Mouse (Mus musculus) embryonic facial prominence, embryonic 10.5 days (tissue): ENCODE data around the gene Elk3. TPM values are rescaled to one million over a fixed set of nuclear protein-coding genes. Genes with fewer than 3 reads are reported as not detected.
"Not testable (repeated sequence)": the region's sequence is repeated elsewhere in the genome, so short reads cannot be mapped to it uniquely, and the experiment has no call there.

Experiments
- DNase-seq: peaks from one replicate; pipeline ENCODE4 v3.0.0-alpha.2; 2017; ENCODE audit warnings: low spot score
- H3K27ac ChIP-seq: fragments of 300-500 bp; sonication (generic); replicated peaks from 2 replicates; pipeline ENCODE4 v1.5.1; 2016; ENCODE audit warnings: mild to moderate bottlenecking
- H3K27me3 ChIP-seq: fragments of 300-500 bp; sonication (generic); replicated peaks from 2 replicates; pipeline ENCODE4 v1.6.1; 2016; ENCODE audit warnings: low read depth, mild to moderate bottlenecking; ENCODE audit not compliant: poor library complexity, severe bottlenecking
- H3K36me3 ChIP-seq: fragments of 300-500 bp; sonication (generic); replicated peaks from 2 replicates; pipeline ENCODE4 v1.6.1; 2016; ENCODE audit warnings: mild to moderate bottlenecking, moderate library complexity
- H3K4me1 ChIP-seq: fragments of 300-500 bp; sonication (generic); 2 replicates; pipeline ENCODE4 v1.6.1; 2016
- H3K4me3 ChIP-seq: fragments of 300-500 bp; sonication (generic); 2 replicates; pipeline ENCODE4 v1.5.1; 2016; ENCODE audit warnings: mild to moderate bottlenecking, moderate library complexity
- H3K9me3 ChIP-seq: fragments of 300-500 bp; sonication (generic); 2 replicates; pipeline ENCODE4 v1.6.1; 2016; ENCODE audit warnings: mild to moderate bottlenecking
- WGBS: fragments of 180-500 bp; shearing (Covaris S2); methylation state at CpG from one replicate; pipeline ENCODE4 v1.1.7; 2016; 5-methylcytosine and 5-hydroxymethylcytosine counted together
- polyA plus RNA-seq: library from polyadenylated mRNA; unstranded; fragments of >200 nt; fragmentation: Nextera tagmentation; extraction: Ambion mirVana; gene quantifications from 2 replicates; pipeline ENCODE4 v1.2.1, GENCODE M21; 2016

Gene Elk3
- 25.3 and 30.6 TPM in 2 replicates for polyA plus RNA-seq

GRCm38 (mm10) chr10:93310721-93311411 is at the start of gene Elk3:
Gene Elk3 (minus strand): TSS chr10:93311135.
- Histone ChIP-seq H3K9me3 (no peaks in the 10 kb centered on the region; the same call in 1 of the 2 replicates), H3K36me3 (0 out of 2 replicates have a peak, but pooled peaks cover 3% of the 10 kb centered on the region), H3K27ac (peak within 1 kb of the TSS; percentile 96), H3K4me1 (peaks cover 45% of the 10 kb centered on the region), H3K27me3 (peaks cover 8% of the 10 kb centered on the region; the same call in 1 of the 2 replicates), H3K4me3 (peak within 1 kb of the TSS; percentile 88)
- under 1% methylated on average over 53 of the region's 53 CpGs for WGBS
- peak; percentile 79 for DNase-seq

DNA sequence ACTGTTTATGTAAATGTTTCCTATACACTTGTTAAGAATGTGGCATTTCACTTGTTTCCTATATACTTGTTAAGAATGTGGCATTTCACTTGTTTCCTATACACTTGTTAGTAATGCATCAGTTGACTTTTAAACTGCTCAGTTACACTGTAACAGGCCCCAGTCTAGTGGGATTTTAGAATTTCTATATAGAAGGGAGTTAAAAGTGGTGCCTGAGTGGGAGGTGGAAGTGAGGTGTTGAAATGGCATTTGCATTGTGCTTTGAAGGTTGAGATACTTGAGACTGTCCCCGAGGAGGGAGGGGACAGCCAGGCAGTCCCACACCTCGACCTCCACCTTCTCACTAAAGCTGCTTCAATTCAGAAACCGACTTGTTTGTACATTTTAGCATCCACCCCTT is 49.7 kb upstream of the Elk3 start:
- Histone ChIP-seq H3K36me3 (no peaks in the 10 kb centered on the region), H3K4me3 (no peak overlapping the region), H3K27ac (no peak overlapping the region), H3K27me3 (no peaks in the 10 kb centered on the region), H3K9me3 (no peaks in the 10 kb centered on the region), H3K4me1 (peaks cover 12% of the 10 kb centered on the region; the same call in 1 of the 2 replicates)
- no peak for DNase-seq
- 49% methylated on average over 3 of the region's 3 CpGs for WGBS

- peaks cover 15% of the 10 kb centered on the region; the same call in 1 of the 2 replicates for H3K4me1 ChIP-seq
- H3K27me3 ChIP-seq, result not testable (repeated sequence)
- WGBS, result 77% methylated on average over 4 of the region's 4 CpGs
These were observed 49.3 kb upstream of the Elk3 start for GRCm38 (mm10) chr10:93360190-93360589.

GRCm38 (mm10) chr10:93359339-93359863 is 48.5 kb upstream of the Elk3 start:
- Histone ChIP-seq H3K27me3 (no peaks in the 10 kb centered on the region), H3K36me3 (no peaks in the 10 kb centered on the region), H3K27ac (no peak overlapping the region), H3K9me3 (no peaks in the 10 kb centered on the region), H3K4me1 (peaks cover 14% of the 10 kb centered on the region; the same call in 1 of the 2 replicates), H3K4me3 (no peak overlapping the region)
- WGBS, result 84% methylated on average over 7 of the region's 7 CpGs
- DNase-seq, result no peak

More at GRCm38 (mm10) chr10:93360190-93360589, 49.3 kb upstream of the Elk3 start:
- not testable (repeated sequence) for H3K27ac ChIP-seq, H3K4me3 ChIP-seq, H3K9me3 ChIP-seq, DNase-seq, H3K36me3 ChIP-seq

DNA sequence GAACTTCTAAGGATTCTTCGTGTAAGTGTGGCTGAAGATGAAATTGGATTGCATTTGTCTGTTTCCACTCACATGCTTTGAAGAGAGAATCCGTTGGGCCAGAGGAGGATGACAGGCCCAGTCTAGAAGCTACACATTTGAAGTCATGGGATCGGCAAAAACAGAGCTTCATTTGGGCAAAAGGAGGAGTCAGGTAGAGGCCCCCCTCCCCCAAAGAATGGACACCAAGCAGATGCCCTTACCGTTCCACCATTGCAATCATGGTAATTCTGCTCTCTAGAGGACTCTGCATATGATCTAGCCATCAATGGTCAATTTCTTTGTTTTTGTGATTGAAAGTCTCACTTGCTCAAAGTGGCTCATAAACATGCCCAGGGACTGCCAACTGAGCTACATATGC is 47.9 kb upstream of the Elk3 start:
- H3K27ac ChIP-seq, result no peak overlapping the region
- no peaks in the 10 kb centered on the region for H3K36me3 ChIP-seq
- H3K4me3 ChIP-seq, result no peak overlapping the region
- 83% methylated on average over 4 of the region's 4 CpGs for WGBS
- H3K4me1 ChIP-seq, result peaks cover 14% of the 10 kb centered on the region; the same call in 1 of the 2 replicates
- no peaks in the 10 kb centered on the region for H3K27me3 ChIP-seq
- no peak for DNase-seq
- H3K9me3 ChIP-seq, result no peaks in the 10 kb centered on the region

DNA sequence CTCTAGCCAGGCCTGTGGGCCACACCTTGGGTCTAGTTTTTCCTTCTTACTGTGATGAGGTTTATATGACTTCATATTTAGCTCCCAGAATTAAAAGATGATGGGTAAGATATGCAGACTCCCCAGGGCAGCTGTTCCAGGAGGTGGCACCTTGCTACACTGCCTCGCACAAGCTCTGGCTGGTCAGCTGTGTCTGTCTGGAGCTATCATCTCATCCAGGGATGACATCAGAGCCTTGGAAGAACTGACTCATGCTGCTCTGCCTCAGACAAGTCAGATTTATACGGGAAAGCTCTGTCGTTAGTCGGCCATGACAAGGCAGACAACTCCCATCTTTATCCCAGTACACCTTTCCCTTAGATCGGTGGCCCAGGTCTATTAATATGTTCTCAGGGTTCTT is 46.2 kb upstream of the Elk3 start:
- WGBS, result 96% methylated on average over 5 of the region's 5 CpGs
- H3K27ac ChIP-seq, result no peak overlapping the region
- H3K4me3 ChIP-seq, result no peak overlapping the region
- H3K36me3 ChIP-seq, result no peaks in the 10 kb centered on the region
- DNase-seq, result no peak
- H3K4me1 ChIP-seq, result peaks cover 14% of the 10 kb centered on the region; the same call in 1 of the 2 replicates
- H3K27me3 ChIP-seq, result no peaks in the 10 kb centered on the region
- H3K9me3 ChIP-seq, result no peaks in the 10 kb centered on the region

DNA sequence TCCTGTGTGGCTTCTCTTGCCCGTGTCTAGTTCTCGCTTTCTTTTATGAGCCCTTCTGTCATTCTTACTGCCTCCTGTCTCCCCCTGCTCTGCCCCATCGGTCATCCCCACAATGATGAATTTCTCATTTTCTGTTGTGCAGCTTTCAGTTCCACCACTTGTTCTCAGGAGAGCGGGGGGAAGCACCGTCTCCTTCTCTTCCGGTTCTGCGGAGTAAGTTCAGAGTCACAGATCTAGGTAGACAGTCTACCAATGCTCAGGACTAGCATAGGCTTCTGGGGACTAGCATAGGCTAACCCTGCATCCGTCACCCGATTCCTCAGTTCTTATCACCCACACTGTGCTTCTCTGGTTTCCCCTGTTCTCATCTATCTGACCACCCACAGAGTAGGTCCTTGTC is 45.2 kb upstream of the Elk3 start:
- H3K4me1 ChIP-seq, result peaks cover 14% of the 10 kb centered on the region; the same call in 1 of the 2 replicates
- no peak for DNase-seq
- H3K4me3 ChIP-seq, result no peak overlapping the region
- H3K27ac ChIP-seq, result peak overlapping the region; percentile 63; the same call in 1 of the 2 replicates
- H3K36me3 ChIP-seq, result no peaks in the 10 kb centered on the region
- H3K9me3 ChIP-seq, result no peaks in the 10 kb centered on the region
- H3K27me3 ChIP-seq, result no peaks in the 10 kb centered on the region
- WGBS, result 90% methylated on average over 9 of the region's 9 CpGs

DNA sequence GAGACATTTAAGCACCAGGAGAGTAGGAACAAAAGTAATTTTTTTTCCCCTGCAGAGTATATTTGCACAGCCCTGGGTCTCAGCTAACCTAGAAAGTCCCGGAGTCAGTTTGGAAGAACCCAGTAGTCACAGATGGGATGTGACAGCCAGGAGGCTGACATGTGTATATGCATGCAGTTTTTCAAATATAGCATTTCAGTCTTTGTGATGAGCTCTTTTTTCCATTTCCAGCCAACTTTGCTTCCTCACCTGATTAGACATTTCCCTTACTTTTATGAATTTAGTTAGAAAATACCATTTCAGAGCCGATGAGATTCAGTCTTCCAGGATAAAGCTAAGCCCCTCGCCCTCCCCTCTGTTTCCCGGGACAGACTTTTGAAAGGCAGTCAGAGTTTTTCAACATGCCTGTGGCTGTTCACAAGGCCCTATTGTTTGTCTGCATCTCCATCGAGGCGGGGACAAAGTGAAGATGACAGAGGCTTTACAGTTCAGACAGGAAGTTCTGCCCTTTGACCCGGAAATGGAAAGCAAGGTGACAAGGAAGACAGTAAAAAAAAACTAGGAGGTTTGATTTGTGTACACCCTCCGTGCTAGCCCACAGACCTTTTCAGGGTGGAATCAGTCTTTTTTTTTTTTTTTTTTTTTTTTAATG is 44.5 kb upstream of the Elk3 start:
- peak; percentile 35 for DNase-seq
- 37% methylated on average over 8 of the region's 8 CpGs for WGBS
- H3K4me1 ChIP-seq, result peaks cover 14% of the 10 kb centered on the region; the same call in 1 of the 2 replicates
- no peaks in the 10 kb centered on the region for H3K27me3 ChIP-seq
- peak overlapping the region; percentile 19 for H3K27ac ChIP-seq
- H3K4me3 ChIP-seq, result no peak overlapping the region
- no peaks in the 10 kb centered on the region for H3K36me3 ChIP-seq
- no peaks in the 10 kb centered on the region for H3K9me3 ChIP-seq

- no peak for DNase-seq
- Histone ChIP-seq H3K36me3 (no peaks in the 10 kb centered on the region), H3K4me3 (no peak overlapping the region), H3K27ac (no peak overlapping the region), H3K9me3 (no peaks in the 10 kb centered on the region), H3K4me1 (peaks cover 14% of the 10 kb centered on the region; the same call in 1 of the 2 replicates), H3K27me3 (no peaks in the 10 kb centered on the region)
- 84% methylated on average over 10 of the region's 10 CpGs for WGBS
These were observed 42.8 kb upstream of the Elk3 start for GRCm38 (mm10) chr10:93353545-93354326.

- Histone ChIP-seq H3K9me3 (no peaks in the 10 kb centered on the region), H3K36me3 (no peaks in the 10 kb centered on the region), H3K27ac (no peak overlapping the region), H3K27me3 (no peaks in the 10 kb centered on the region), H3K4me1 (peaks cover 12% of the 10 kb centered on the region), H3K4me3 (no peak overlapping the region)
- no peak for DNase-seq
- WGBS, result 81% methylated on average over 14 of the region's 14 CpGs
These were observed 37.1 kb upstream of the Elk3 start for GRCm38 (mm10) chr10:93347918-93348505.

- Histone ChIP-seq H3K27me3 (no peaks in the 10 kb centered on the region), H3K36me3 (no peaks in the 10 kb centered on the region), H3K4me3 (no peak overlapping the region), H3K4me1 (peaks cover 12% of the 10 kb centered on the region), H3K27ac (no peak overlapping the region), H3K9me3 (no peaks in the 10 kb centered on the region)
- 63% methylated on average over 7 of the region's 7 CpGs for WGBS
- DNase-seq, result peak; percentile 22
These were observed 36.5 kb upstream of the Elk3 start for GRCm38 (mm10) chr10:93347387-93347786.
